Mouse (Mus musculus): ENCODE results near the gene Furin.
"Not testable (repeated sequence)": the region's sequence is repeated elsewhere in the genome, so short reads cannot be mapped to it uniquely, and the experiment has no call there.

Furin gene

GRCm38 (mm10) chr7:80401860-80402641 lies 3.2 kb downstream of the Furin start:
- peak; percentile 12; the same call in 1 of the 2 replicates for ATAC-seq (ENCODE audit: low TSS enrichment)

- ATAC-seq (ENCODE audit: low TSS enrichment) = no peak
These were observed 4.0 kb downstream of the Furin start for GRCm38 (mm10) chr7:80401041-80401859.

DNA sequence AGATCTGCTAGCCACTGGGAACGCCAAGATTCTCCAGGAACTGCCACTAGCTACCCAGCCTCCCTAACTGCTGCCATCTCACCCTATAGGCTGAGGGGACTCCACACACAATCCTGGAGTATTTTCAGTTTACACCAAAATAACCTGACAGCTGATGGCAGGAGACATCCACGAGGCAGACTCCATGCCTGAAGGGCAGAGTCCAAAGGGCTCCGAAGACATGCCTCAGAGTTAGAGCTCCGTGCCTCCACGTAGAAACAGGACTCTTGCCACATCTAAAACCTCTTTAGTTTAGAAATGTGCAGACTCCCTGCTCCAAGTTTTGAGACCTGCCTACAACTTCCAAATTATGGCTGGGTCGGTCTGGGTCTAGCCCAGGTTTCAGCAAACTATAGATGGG lies 4.7 kb downstream of the Furin start:
- ATAC-seq (ENCODE audit: low TSS enrichment) = no peak

DNA sequence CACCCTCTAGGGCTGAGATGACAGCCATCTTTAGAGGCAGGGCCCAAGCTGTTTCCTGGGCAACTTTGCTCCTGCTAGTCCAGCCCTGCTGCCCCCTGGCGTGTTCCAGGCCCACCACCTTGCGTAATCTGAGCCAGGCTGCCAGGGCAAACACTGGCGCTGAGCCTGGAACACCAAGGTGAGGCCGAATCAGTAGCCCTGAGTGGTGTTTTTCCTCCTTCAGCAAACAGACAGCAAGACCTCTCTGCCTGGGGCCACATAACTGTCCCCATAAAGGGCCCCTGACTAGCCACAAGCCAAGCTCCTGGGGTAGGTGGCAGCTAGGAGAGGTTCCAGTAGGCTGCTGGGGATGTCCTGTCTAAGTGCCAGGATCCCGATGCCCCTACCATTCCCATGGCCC lies 5.1 kb downstream of the Furin start:
- no peak for ATAC-seq (ENCODE audit: low TSS enrichment)

DNA sequence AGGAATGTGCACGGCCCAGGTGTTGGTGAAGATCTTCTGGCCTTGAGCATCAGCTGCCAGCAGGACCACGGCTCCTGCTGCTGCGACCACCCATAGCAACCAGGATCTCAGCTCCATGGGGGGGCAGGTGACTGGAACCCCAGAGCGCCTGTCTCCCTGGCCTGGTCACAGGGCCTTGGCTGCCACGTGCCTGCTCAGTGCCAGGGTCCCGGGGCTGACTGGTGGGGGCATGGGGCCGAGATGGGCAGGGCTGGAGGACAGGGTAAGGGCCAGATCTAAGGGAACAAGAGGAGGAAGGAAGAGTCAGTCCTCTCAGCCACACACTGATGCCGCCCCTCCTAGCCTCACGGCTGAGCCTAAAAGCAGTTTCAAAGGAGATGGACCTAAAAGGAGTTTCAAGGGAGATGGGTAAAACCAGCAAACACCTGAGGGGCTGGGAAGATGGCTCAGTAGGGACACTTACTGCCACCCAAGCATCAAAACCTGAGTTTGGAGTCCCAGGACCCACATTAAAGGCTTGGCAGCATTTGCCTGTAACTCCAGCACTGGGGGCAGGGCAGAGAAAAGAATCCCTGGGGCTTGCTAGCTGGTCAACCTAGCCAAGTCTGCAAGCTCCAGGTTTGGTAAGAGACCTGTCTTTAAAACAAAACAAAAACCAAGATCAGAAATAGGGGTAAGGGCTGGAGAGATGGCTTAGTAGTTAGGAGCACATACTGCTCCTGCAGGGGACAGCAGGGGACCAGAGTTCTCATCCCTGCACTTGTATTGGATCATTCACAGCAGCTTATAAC lies 6.4 kb downstream of the Furin start:
- no peak for ATAC-seq (ENCODE audit: low TSS enrichment)

DNA sequence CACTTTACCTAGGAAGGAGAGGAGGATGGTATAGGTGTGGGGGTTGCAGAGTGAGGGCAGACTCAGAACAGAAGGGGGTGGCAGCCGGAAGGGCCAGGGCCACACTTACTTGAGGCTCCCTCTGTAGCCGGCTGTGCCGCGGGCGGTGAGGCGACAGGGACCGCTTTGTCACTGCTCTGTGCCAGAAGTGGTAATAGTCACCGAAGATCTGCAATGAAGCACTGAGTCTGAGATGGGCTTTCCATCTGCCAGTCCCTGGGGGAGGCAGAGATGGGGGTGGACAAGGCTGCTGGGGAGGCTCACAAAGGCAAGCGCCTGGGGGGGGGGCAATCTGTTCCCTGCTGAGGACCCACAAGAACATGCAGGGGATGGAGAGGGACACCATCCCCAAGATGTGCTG lies 7.2 kb downstream of the Furin start:
- peak; percentile 51 for ATAC-seq (ENCODE audit: low TSS enrichment)

DNA sequence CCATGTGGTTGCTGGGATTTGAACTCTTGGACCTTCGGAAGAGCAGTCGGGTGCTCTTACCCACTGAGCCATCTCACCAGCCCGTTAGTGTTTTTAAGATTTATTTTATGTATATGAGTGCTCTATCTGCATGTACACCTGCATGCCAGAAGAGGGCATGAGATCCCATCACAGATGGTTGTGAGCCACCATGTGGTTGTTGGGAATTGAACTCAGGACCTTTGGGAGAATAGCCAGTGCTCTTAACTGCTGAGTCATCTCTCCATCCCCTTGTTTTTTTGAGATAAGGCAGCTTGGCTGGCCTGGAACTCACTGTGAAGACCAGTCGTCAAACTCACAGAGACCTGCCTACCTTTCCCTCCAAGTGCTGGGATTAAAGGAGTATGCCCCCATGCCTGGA lies 8.8 kb downstream of the Furin start:
- ATAC-seq (ENCODE audit: low TSS enrichment) = not testable (repeated sequence)

DNA sequence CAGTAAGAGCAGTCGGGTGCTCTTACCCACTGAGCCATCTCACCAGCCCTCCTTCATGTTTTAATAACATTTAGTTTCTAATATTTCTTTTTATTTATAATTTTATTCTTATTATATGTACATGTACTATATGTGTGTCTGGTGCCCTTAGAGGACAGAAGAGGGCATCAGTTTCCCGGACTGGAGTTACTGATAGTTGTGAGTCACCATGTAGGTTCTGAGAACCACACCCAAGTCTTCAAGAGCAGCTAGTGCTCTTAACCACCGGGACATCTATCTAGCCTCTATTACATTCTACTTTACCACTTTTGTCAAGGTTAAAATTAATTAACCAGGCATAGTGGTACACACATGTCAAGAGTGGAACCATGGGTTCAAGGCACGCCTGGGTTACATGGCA lies 10.6 kb downstream of the Furin start:
- no peak for ATAC-seq (ENCODE audit: low TSS enrichment)

GRCm38 (mm10) chr7:80392119-80392518 lies 13.1 kb downstream of the Furin start:
- no peak for ATAC-seq (ENCODE audit: low TSS enrichment)

GRCm38 (mm10) chr7:80387633-80388543 lies 17.3 kb downstream of the Furin start, which contains the start of gene Fes:
Fes (minus strand) TSS chr7:80387946.
- 0 out of 2 replicates have a peak, but pooled peaks have one; percentile 11 for ATAC-seq (ENCODE audit: low TSS enrichment)

- no peak for ATAC-seq (ENCODE audit: low TSS enrichment)
These were observed 18.1 kb downstream of the Furin start for GRCm38 (mm10) chr7:80387033-80387632.

GRCm38 (mm10) chr7:80386235-80386930 lies 18.9 kb downstream of the Furin start:
- ATAC-seq (ENCODE audit: low TSS enrichment) = peak; percentile 81

DNA sequence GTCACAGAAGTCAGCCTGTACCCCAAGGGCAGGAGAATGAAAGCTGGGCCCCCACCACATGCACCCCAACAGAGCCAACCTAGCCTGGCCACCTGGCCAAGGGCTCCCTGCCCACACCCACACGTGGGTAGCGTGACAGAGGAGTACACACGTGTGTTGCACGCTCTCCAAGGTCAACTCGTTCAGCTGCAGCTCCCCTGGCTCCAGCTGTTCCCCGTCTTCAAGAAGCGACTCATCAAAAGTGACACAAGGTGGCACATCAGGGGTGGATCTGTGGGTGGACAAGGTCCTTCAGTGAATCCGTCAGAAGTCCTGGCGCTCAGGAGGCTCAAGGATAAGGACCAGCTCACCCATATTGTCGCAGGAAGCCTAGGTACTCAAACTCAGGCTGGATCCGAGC lies 22.3 kb downstream of the Furin start:
- no peak for ATAC-seq (ENCODE audit: low TSS enrichment)

- ATAC-seq (ENCODE audit: low TSS enrichment) = no peak
These were observed 25.7 kb downstream of the Furin start for GRCm38 (mm10) chr7:80379531-80379930.

- no peak for ATAC-seq (ENCODE audit: low TSS enrichment)
These were observed 27.8 kb downstream of the Furin start for GRCm38 (mm10) chr7:80377471-80377870.

GRCm38 (mm10) chr7:80376192-80376591 lies 29.0 kb downstream of the Furin start:
- 0 out of 2 replicates have a peak, but pooled peaks have one; percentile 13 for ATAC-seq (ENCODE audit: low TSS enrichment)

- no peak for ATAC-seq (ENCODE audit: low TSS enrichment)
These were observed 29.7 kb downstream of the Furin start for GRCm38 (mm10) chr7:80375376-80376039.

DNA sequence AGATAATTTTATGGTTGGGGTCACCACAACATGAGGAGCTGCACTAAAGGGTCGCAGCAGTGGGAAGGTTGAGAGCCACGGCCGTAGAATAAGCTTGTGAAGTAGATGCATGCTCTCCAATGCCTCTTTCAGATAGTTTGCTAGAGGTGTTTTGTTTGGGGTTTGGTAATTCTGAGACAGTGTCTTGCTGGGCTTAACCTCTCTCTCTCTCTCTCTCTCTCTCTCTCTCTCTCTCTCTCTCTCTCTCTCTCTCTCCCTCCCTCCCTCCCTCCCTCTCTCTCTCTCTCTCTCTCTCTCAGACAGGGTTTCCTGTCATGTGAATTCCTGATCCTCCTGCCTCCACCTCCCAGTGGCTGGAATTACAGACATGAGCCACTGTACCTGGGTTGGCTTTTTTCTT lies 30.5 kb downstream of the Furin start:
- ATAC-seq (ENCODE audit: low TSS enrichment) = no peak

- no peak for ATAC-seq (ENCODE audit: low TSS enrichment)
These were observed 31.0 kb downstream of the Furin start for GRCm38 (mm10) chr7:80374280-80374679.

All from frontal cortex, adult (tissue).